Comparison of ENCODE assay signal across 30 mouse cellular contexts in genomic region chr15:91671216-91671615, GRCm38 (mm10). TPM values are rescaled to one million over a fixed set of nuclear protein-coding genes. Genes with fewer than 3 reads are reported as not detected.
DNase-seq lines count a peak whose midpoint lies in the region; ATAC-seq and TF ChIP-seq lines count a peak whose summit lies in the region.
"Had no signal": no experiment of that assay in that cellular context is flagged by ENCODE, and none has a peak within 500 bp of the region (broad histone marks: within the 10 kb centered on the region; RNA-seq: fewer than 3 reads in every experiment).

No protein-coding gene starts in this region.

- TF ChIP-seq CTCF in lung, postnatal 0 days (IDR thresholded peaks at IDR 0.05) = 0 out of 2 replicates have a peak, but pooled peaks have one; percentile 3
- no peak for TF ChIP-seq CTCF in stomach, postnatal 0 days (IDR thresholded peaks at IDR 0.05; ENCODE audit: low read depth)

- no peak overlapping the region for H3K4me3 ChIP-seq in kidney, embryonic 16.5 days (ENCODE audit: low read length)
- H3K4me3 ChIP-seq in lung, postnatal 0 days (ENCODE audit: low read depth, low read length) = no peak overlapping the region
- H3K4me3 ChIP-seq in stomach, postnatal 0 days (ENCODE audit: low read depth, low read length) = no peak overlapping the region
- H3K4me3 ChIP-seq: embryonic facial prominence, embryonic 12.5 days; embryonic facial prominence, embryonic 15.5 days; gastrocnemius, adult 2 months; heart, embryonic 12.5 days; heart, embryonic 15.5 days; hindbrain, embryonic 12.5 days; hindbrain, embryonic 15.5 days had no signal

- H3K9me3 ChIP-seq in kidney, embryonic 16.5 days (ENCODE audit: low read length) = no peaks in the 10 kb centered on the region
- H3K9me3 ChIP-seq in lung, postnatal 0 days (ENCODE audit: low read length) = no peaks in the 10 kb centered on the region
- no peaks in the 10 kb centered on the region for H3K9me3 ChIP-seq in stomach, postnatal 0 days (ENCODE audit: control insufficient read depth, low read length)
- H3K9me3 ChIP-seq: embryonic facial prominence, embryonic 12.5 days; embryonic facial prominence, embryonic 15.5 days; heart, embryonic 12.5 days; heart, embryonic 15.5 days; hindbrain, embryonic 12.5 days; hindbrain, embryonic 15.5 days had no signal

- no peak for ATAC-seq in kidney, embryonic 16.5 days (ENCODE audit: low FRiP score, low TSS enrichment)
- ATAC-seq in lung, postnatal 0 days = no peak
- ATAC-seq in stomach, postnatal 0 days (ENCODE audit: low FRiP score, low TSS enrichment) = no peak
- no peak for ATAC-seq in megakaryocyte-erythroid progenitor cell, adult 5-6 weeks (replicated peaks; ENCODE audit: low FRiP score, low TSS enrichment, poor library complexity, severe bottlenecking)
- ATAC-seq: forebrain, embryonic 14.5 days; forebrain, postnatal 0 days; Patski had no signal

- 67% methylated on average over 2 of the region's 2 CpGs for WGBS in kidney, embryonic 16.5 days
- WGBS in lung, postnatal 0 days = 75% methylated on average over 2 of the region's 2 CpGs
- WGBS in stomach, postnatal 0 days = 84% methylated on average over 2 of the region's 2 CpGs

- peaks cover 7% of the 10 kb centered on the region; the same call in 1 of the 2 replicates for H3K4me1 ChIP-seq in kidney, embryonic 16.5 days (ENCODE audit: insufficient read depth, low read length)
- H3K4me1 ChIP-seq in lung, postnatal 0 days (ENCODE audit: insufficient read depth, low read depth, low read length) = no peaks in the 10 kb centered on the region
- no peaks in the 10 kb centered on the region for H3K4me1 ChIP-seq in stomach, postnatal 0 days (replicated peaks; ENCODE audit: control insufficient read depth, insufficient read depth)
- H3K4me1 ChIP-seq: embryonic facial prominence, embryonic 12.5 days had no signal

- H3K36me3 ChIP-seq in kidney, embryonic 16.5 days (ENCODE audit: insufficient read depth, low read length) = no peaks in the 10 kb centered on the region
- H3K36me3 ChIP-seq in lung, postnatal 0 days (ENCODE audit: insufficient read depth, low read length) = no peaks in the 10 kb centered on the region
- no peaks in the 10 kb centered on the region for H3K36me3 ChIP-seq in stomach, postnatal 0 days (ENCODE audit: control insufficient read depth, insufficient read depth, low read length)
- H3K36me3 ChIP-seq: embryonic facial prominence, embryonic 12.5 days; embryonic facial prominence, embryonic 15.5 days; G1E; heart, embryonic 12.5 days; heart, embryonic 15.5 days; hindbrain, embryonic 12.5 days; hindbrain, embryonic 15.5 days had no signal

- no peak for TF ChIP-seq EP300 in lung, postnatal 0 days (IDR thresholded peaks at IDR 0.05)
- no peak for TF ChIP-seq EP300 in stomach, postnatal 0 days (optimal IDR thresholded peaks at IDR 0.05)

- no peak overlapping the region for H3K4me2 ChIP-seq in kidney, embryonic 16.5 days (replicated peaks; ENCODE audit: low read depth, low read length)
- no peak overlapping the region for H3K4me2 ChIP-seq in lung, postnatal 0 days (replicated peaks; ENCODE audit: low read depth, low read length)
- H3K4me2 ChIP-seq in stomach, postnatal 0 days (replicated peaks; ENCODE audit: low read depth) = no peak overlapping the region
- H3K4me2 ChIP-seq: embryonic facial prominence, embryonic 12.5 days; embryonic facial prominence, embryonic 15.5 days; heart, embryonic 12.5 days; heart, embryonic 15.5 days; hindbrain, embryonic 12.5 days; hindbrain, embryonic 15.5 days had no signal

- DNase-seq in kidney, adult 11 months = peak; percentile 74
- no peak for DNase-seq in lung, postnatal 0 days (ENCODE audit: low spot score)
- no peak for DNase-seq in lung, postnatal 25 days (ENCODE audit: low spot score)
- peak; percentile 30 for DNase-seq in kidney, postnatal 10 days
- DNase-seq in kidney, postnatal 36 days = peak; percentile 51 to 83
- no peak for DNase-seq in stomach, postnatal 0 days (ENCODE audit: low spot score)
- DNase-seq: adrenal gland, postnatal 10 days; adrenal gland, postnatal 36 days; B cell, adult 2 months; cerebellum, adult 2 months; cerebellum, adult 9-11 months; cerebellum, postnatal 25 days; forebrain, postnatal 0 days; gastrocnemius, adult 2 months; gastrocnemius, postnatal 14 days; heart, adult 18-20 months; heart, postnatal 10 days; heart, postnatal 36 days had no signal

- no peaks in the 10 kb centered on the region for H3K27me3 ChIP-seq in kidney, embryonic 16.5 days (ENCODE audit: insufficient read depth, low read length)
- H3K27me3 ChIP-seq in lung, postnatal 0 days (replicated peaks; ENCODE audit: insufficient read depth, low read length) = no peaks in the 10 kb centered on the region
- H3K27me3 ChIP-seq in stomach, postnatal 0 days (ENCODE audit: control insufficient read depth, insufficient read depth, low read length) = no peaks in the 10 kb centered on the region
- H3K27me3 ChIP-seq: CH12.LX; embryonic facial prominence, embryonic 12.5 days; embryonic facial prominence, embryonic 15.5 days; heart, embryonic 12.5 days; heart, embryonic 15.5 days; hindbrain, embryonic 12.5 days; hindbrain, embryonic 15.5 days; Patski had no signal

- H3K27ac ChIP-seq in kidney, embryonic 16.5 days (ENCODE audit: low read length) = no peak overlapping the region
- no peak overlapping the region for H3K27ac ChIP-seq in lung, postnatal 0 days (ENCODE audit: low read length)
- no peak overlapping the region for H3K27ac ChIP-seq in stomach, postnatal 0 days (replicated peaks)
- H3K27ac ChIP-seq: embryonic facial prominence, embryonic 12.5 days; embryonic facial prominence, embryonic 15.5 days; gastrocnemius, adult 2 months; heart, embryonic 15.5 days; hindbrain, embryonic 12.5 days; hindbrain, embryonic 15.5 days had no signal

- no peak overlapping the region for H3K9ac ChIP-seq in kidney, embryonic 16.5 days (replicated peaks; ENCODE audit: low read length)
- no peak overlapping the region for H3K9ac ChIP-seq in lung, postnatal 0 days (replicated peaks; ENCODE audit: low read depth)
- H3K9ac ChIP-seq in stomach, postnatal 0 days (ENCODE audit: low read length) = no peak overlapping the region
- H3K9ac ChIP-seq: embryonic facial prominence, embryonic 12.5 days; embryonic facial prominence, embryonic 15.5 days; forebrain, postnatal 0 days; heart, embryonic 12.5 days; heart, embryonic 15.5 days; hindbrain, embryonic 12.5 days; hindbrain, embryonic 15.5 days had no signal

RNA-seq across cellular contexts. Expression of gene Lrrk2, which starts 1.8 kb away (rescaled TPM):
- polyA plus RNA-seq in kidney, embryonic 16.5 days (2015; fragmentation: Nextera tagmentation; extraction: Ambion mirVana) = 6.6 and 8.7 TPM in 2 replicates
- polyA plus RNA-seq in lung, postnatal 0 days (2015; fragmentation: Nextera tagmentation; extraction: Ambion mirVana) = 31.6 and 33.9 TPM in 2 replicates
- polyA plus RNA-seq in stomach, postnatal 0 days (2015; fragmentation: Nextera tagmentation; extraction: Ambion mirVana) = 3.9 and 4.2 TPM in 2 replicates
- 0.55 and 0.77 TPM in 2 replicates for total RNA-seq in megakaryocyte-erythroid progenitor cell, adult 5-6 weeks (2014; fragmentation: Nextera tagmentation)
- total RNA-seq in megakaryocyte-erythroid progenitor cell, adult 5-6 weeks (2017) = 1.1 and 2.7 TPM in 2 replicates
- total RNA-seq: CH12.LX had no signal
- polyA plus RNA-seq: G1E had no signal

Comparison
In these comparisons a context has a peak if more than half of its experiments do, and no peak if none do; other contexts are left out.
1. DNase-seq: peak in kidney, adult 11 months (single experiment), kidney, postnatal 10 days (single experiment) and kidney, postnatal 36 days (2 of 2); none in lung, postnatal 0 days (single experiment), lung, postnatal 25 days (single experiment) and stomach, postnatal 0 days (single experiment).